Mouse (Mus musculus): ENCODE results near the gene Rps6ka1. TPM values are rescaled to one million over a fixed set of nuclear protein-coding genes. Genes with fewer than 3 reads are reported as not detected.

The Rps6ka1 gene
- polyA plus RNA-seq, 1 experiment from 2014 or later: 37.4 TPM

- H3K36me3 ChIP-seq: no peaks in the 10 kb centered on the region
- 0 out of 2 replicates have a peak, but pooled peaks cover 3% of the 10 kb centered on the region for H3K27me3 ChIP-seq
- ATAC-seq (ENCODE audit: low FRiP score): peak; percentile 62
- WGBS: 0% methylated on average over 25 of the region's 32 CpGs
- H3K9ac ChIP-seq: peak overlapping the region; percentile 90
- peak overlapping the region; percentile 85 for H3K4me3 ChIP-seq
- H3K4me2 ChIP-seq (replicated peaks): peak overlapping the region; percentile 97
- H3K4me1 ChIP-seq: peaks cover 18% of the 10 kb centered on the region
- H3K9me3 ChIP-seq (replicated peaks): no peaks in the 10 kb centered on the region
- peak overlapping the region; percentile 86 for H3K27ac ChIP-seq
Measured at GRCm38 (mm10) chr4:133887249-133887648, 348 bp downstream of the Rps6ka1 start.

GRCm38 (mm10) chr4:133885991-133886501 lies 1.6 kb downstream of the Rps6ka1 start:
- H3K27ac ChIP-seq: 0 out of 2 replicates have a peak overlapping the region, but pooled peaks have one; percentile 44
- 23% methylated on average over 10 of the region's 10 CpGs for WGBS
- no peaks in the 10 kb centered on the region for H3K36me3 ChIP-seq
- H3K9me3 ChIP-seq (replicated peaks): no peaks in the 10 kb centered on the region
- H3K4me2 ChIP-seq (replicated peaks): peak overlapping the region; percentile 97
- H3K9ac ChIP-seq: 0 out of 2 replicates have a peak overlapping the region, but pooled peaks have one; percentile 90
- no peak for ATAC-seq (ENCODE audit: low FRiP score)
- peak overlapping the region; percentile 85 for H3K4me3 ChIP-seq
- H3K4me1 ChIP-seq: peaks cover 18% of the 10 kb centered on the region
- H3K27me3 ChIP-seq: 0 out of 2 replicates have a peak, but pooled peaks cover 3% of the 10 kb centered on the region

- ATAC-seq (ENCODE audit: low FRiP score): no peak
- 82% methylated on average over 4 of the region's 4 CpGs for WGBS
Measured at GRCm38 (mm10) chr4:133885331-133885730, 2.3 kb downstream of the Rps6ka1 start.

GRCm38 (mm10) chr4:133884888-133885287 lies 2.7 kb downstream of the Rps6ka1 start:
- 0 out of 2 replicates have a peak, but pooled peaks cover 3% of the 10 kb centered on the region for H3K27me3 ChIP-seq
- peaks cover 18% of the 10 kb centered on the region for H3K4me1 ChIP-seq
- ATAC-seq (ENCODE audit: low FRiP score): no peak
- WGBS: 89% methylated on average over 3 of the region's 3 CpGs
- H3K36me3 ChIP-seq: no peaks in the 10 kb centered on the region
- no peak overlapping the region for H3K9ac ChIP-seq
- H3K9me3 ChIP-seq (replicated peaks): no peaks in the 10 kb centered on the region
- H3K4me3 ChIP-seq: no peak overlapping the region
- H3K4me2 ChIP-seq (replicated peaks): no peak overlapping the region
- no peak overlapping the region for H3K27ac ChIP-seq

More at GRCm38 (mm10) chr4:133885331-133885730, 2.3 kb downstream of the Rps6ka1 start:
- H3K4me3 ChIP-seq: no peak overlapping the region
- H3K4me1 ChIP-seq: peaks cover 18% of the 10 kb centered on the region
- no peak overlapping the region for H3K27ac ChIP-seq
- no peaks in the 10 kb centered on the region for H3K9me3 ChIP-seq (replicated peaks)
- peak overlapping the region; percentile 97; the same call in 1 of the 2 replicates for H3K4me2 ChIP-seq (replicated peaks)
- 0 out of 2 replicates have a peak, but pooled peaks cover 3% of the 10 kb centered on the region for H3K27me3 ChIP-seq
- no peaks in the 10 kb centered on the region for H3K36me3 ChIP-seq
- H3K9ac ChIP-seq: no peak overlapping the region

- peaks cover 18% of the 10 kb centered on the region for H3K4me1 ChIP-seq
- no peak overlapping the region for H3K27ac ChIP-seq
- H3K36me3 ChIP-seq: no peaks in the 10 kb centered on the region
- no peak overlapping the region for H3K4me3 ChIP-seq
- H3K27me3 ChIP-seq: 0 out of 2 replicates have a peak, but pooled peaks cover 3% of the 10 kb centered on the region
- ATAC-seq (ENCODE audit: low FRiP score): no peak
- WGBS: 92% methylated on average over 8 of the region's 8 CpGs
- H3K4me2 ChIP-seq (replicated peaks): no peak overlapping the region
- H3K9ac ChIP-seq: no peak overlapping the region
- H3K9me3 ChIP-seq (replicated peaks): no peaks in the 10 kb centered on the region
Measured at GRCm38 (mm10) chr4:133884127-133884753, 3.4 kb downstream of the Rps6ka1 start.

GRCm38 (mm10) chr4:133881851-133882250 lies 5.7 kb downstream of the Rps6ka1 start:
- H3K4me2 ChIP-seq (replicated peaks): no peak overlapping the region
- H3K27ac ChIP-seq: no peak overlapping the region
- no peak for ATAC-seq (ENCODE audit: low FRiP score)
- H3K9me3 ChIP-seq (replicated peaks): no peaks in the 10 kb centered on the region
- H3K36me3 ChIP-seq: no peaks in the 10 kb centered on the region
- 0 out of 2 replicates have a peak, but pooled peaks cover 3% of the 10 kb centered on the region for H3K27me3 ChIP-seq
- H3K9ac ChIP-seq: no peak overlapping the region
- H3K4me1 ChIP-seq: peaks cover 13% of the 10 kb centered on the region
- WGBS: 96% methylated on average over 3 of the region's 3 CpGs
- H3K4me3 ChIP-seq: no peak overlapping the region

GRCm38 (mm10) chr4:133881399-133881798 lies 6.2 kb downstream of the Rps6ka1 start:
- Histone ChIP-seq H3K27me3 (0 out of 2 replicates have a peak, but pooled peaks cover 3% of the 10 kb centered on the region), H3K36me3 (no peaks in the 10 kb centered on the region), H3K27ac (no peak overlapping the region), H3K4me3 (no peak overlapping the region), H3K4me1 (peaks cover 9% of the 10 kb centered on the region), H3K9me3 (replicated peaks) (no peaks in the 10 kb centered on the region), H3K4me2 (replicated peaks) (no peak overlapping the region), H3K9ac (0 out of 2 replicates have a peak overlapping the region, but pooled peaks have one; percentile 33)
- 80% methylated on average over 4 of the region's 4 CpGs for WGBS
- ATAC-seq (ENCODE audit: low FRiP score): no peak

- Histone ChIP-seq H3K27me3 (no peaks in the 10 kb centered on the region), H3K36me3 (no peaks in the 10 kb centered on the region), H3K9ac (no peak overlapping the region), H3K4me2 (replicated peaks) (no peak overlapping the region), H3K4me1 (no peaks in the 10 kb centered on the region), H3K27ac (no peak overlapping the region), H3K4me3 (no peak overlapping the region), H3K9me3 (replicated peaks) (no peaks in the 10 kb centered on the region)
- WGBS: 83% methylated on average over 12 of the region's 12 CpGs
- ATAC-seq (ENCODE audit: low FRiP score): no peak
Measured at GRCm38 (mm10) chr4:133879145-133879902, 8.3 kb downstream of the Rps6ka1 start.

- no peaks in the 10 kb centered on the region for H3K4me1 ChIP-seq
- no peak overlapping the region for H3K4me3 ChIP-seq
- 85% methylated on average over 14 of the region's 14 CpGs for WGBS
- H3K9ac ChIP-seq: no peak overlapping the region
- no peaks in the 10 kb centered on the region for H3K9me3 ChIP-seq (replicated peaks)
- no peak overlapping the region for H3K27ac ChIP-seq
- no peak overlapping the region for H3K4me2 ChIP-seq (replicated peaks)
- H3K27me3 ChIP-seq: no peaks in the 10 kb centered on the region
- no peaks in the 10 kb centered on the region for H3K36me3 ChIP-seq
- no peak for ATAC-seq (ENCODE audit: low FRiP score)
Measured at GRCm38 (mm10) chr4:133877850-133878755, 9.5 kb downstream of the Rps6ka1 start.

GRCm38 (mm10) chr4:133874865-133875517 lies 12.6 kb downstream of the Rps6ka1 start:
- no peaks in the 10 kb centered on the region for H3K9me3 ChIP-seq (replicated peaks)
- WGBS: 78% methylated on average over 13 of the region's 13 CpGs
- H3K4me2 ChIP-seq (replicated peaks): no peak overlapping the region
- no peak overlapping the region for H3K27ac ChIP-seq
- ATAC-seq (ENCODE audit: low FRiP score): no peak
- H3K4me1 ChIP-seq: no peaks in the 10 kb centered on the region; the same call in 1 of the 2 replicates
- no peak overlapping the region for H3K4me3 ChIP-seq
- H3K36me3 ChIP-seq: no peaks in the 10 kb centered on the region
- H3K27me3 ChIP-seq: no peaks in the 10 kb centered on the region
- H3K9ac ChIP-seq: no peak overlapping the region

All from hindbrain, embryonic 12.5 days (tissue).